Mouse (Mus musculus) macrophage (primary cell): ENCODE measurements around the gene Defb21. TPM values are rescaled to one million over a fixed set of nuclear protein-coding genes. Genes with fewer than 3 reads are reported as not detected.

Experiments used
- H3K27ac ChIP-seq: fragments of 350-480 bp; formaldehyde crosslinking; 2 replicates; pipeline ENCODE4 v1.9.0; 2021
- H3K36me3 ChIP-seq: fragments of 350-480 bp; formaldehyde crosslinking; 2 replicates; pipeline ENCODE4 v1.9.0; 2021; ENCODE audit errors: inconsistent target
- H3K4me3 ChIP-seq: fragments of 350-480 bp; formaldehyde crosslinking; 2 replicates; pipeline ENCODE4 v1.9.0; 2021; ENCODE audit errors: inconsistent target
- H3K79me2 ChIP-seq: fragments of 350-480 bp; formaldehyde crosslinking; 2 replicates; pipeline ENCODE4 v1.9.0; 2021; ENCODE audit errors: inconsistent target
- WGBS: methylation state at CpG from one replicate; pipeline ENCODE4 v1.1.7; 2026; ENCODE audit warnings: inconsistent platforms; ENCODE audit not compliant: missing documents; 5-methylcytosine and 5-hydroxymethylcytosine counted together
- polyA plus RNA-seq: library from polyadenylated mRNA; stranded (reverse); fragments of 250-400 nt; gene quantifications from 3 replicates; pipeline ENCODE4 v1.2.4, GENCODE M21; 2018; ENCODE audit warnings: inconsistent platforms
- total RNA-seq, 78 experiments: library from RNA; depleted of rRNA; stranded (reverse); fragments of 250-400 nt; gene quantifications; 1 replicate in 9 of 78; 2 replicates in 24 of 78; 3 replicates in 43 of 78; 4 replicates in 2 of 78; pipeline ENCODE4 v1.2.4; 2018; ENCODE audit warnings: inconsistent platforms in 56 of 78

Gene Defb21
- total RNA-seq (2018; cell fraction: chromatin; rRNA removed): not detected
- total RNA-seq (2018; cell fraction: cytosol; rRNA removed): not detected
- total RNA-seq (2018; cell fraction: nucleus; rRNA removed): not detected
- polyA plus RNA-seq: not detected in 3 replicates

- no peaks in the 10 kb centered on the region for H3K36me3 ChIP-seq
- H3K4me3 ChIP-seq: no peak within 1 kb of the TSS
- no peak within 1 kb of the TSS for H3K27ac ChIP-seq
- no peaks in the 10 kb centered on the region for H3K79me2 ChIP-seq
- 61% methylated on average over 10 of the region's 11 CpGs for WGBS
Measured at GRCm38 (mm10) chr2:152572114-152572794, at the start of gene Defb21. Defb21 (plus strand) TSS chr2:152572744.

- Histone ChIP-seq H3K36me3 (no peaks in the 10 kb centered on the region), H3K27ac (no peak within 1 kb of the TSS), H3K4me3 (no peak within 1 kb of the TSS), H3K79me2 (no peaks in the 10 kb centered on the region)
- WGBS: 79% methylated on average over 13 of the region's 13 CpGs
Measured at GRCm38 (mm10) chr2:152539944-152540710, 32.4 kb upstream of the Defb21 start, which contains the start of gene Defb29. Defb29 (minus strand) TSS chr2:152540098.

GRCm38 (mm10) chr2:152541979-152542378 is 30.6 kb upstream of the Defb21 start:
- H3K4me3 ChIP-seq: no peak overlapping the region
- no peaks in the 10 kb centered on the region for H3K79me2 ChIP-seq
- H3K36me3 ChIP-seq: no peaks in the 10 kb centered on the region
- 18% methylated on average over 9 of the region's 9 CpGs for WGBS
- H3K27ac ChIP-seq: no peak overlapping the region

GRCm38 (mm10) chr2:152542897-152543296 is 29.6 kb upstream of the Defb21 start:
- no peak overlapping the region for H3K27ac ChIP-seq
- WGBS: 84% methylated on average over 2 of the region's 2 CpGs
- no peaks in the 10 kb centered on the region for H3K79me2 ChIP-seq
- no peak overlapping the region for H3K4me3 ChIP-seq
- no peaks in the 10 kb centered on the region for H3K36me3 ChIP-seq

- H3K36me3 ChIP-seq: no peaks in the 10 kb centered on the region
- no peak overlapping the region for H3K4me3 ChIP-seq
- H3K27ac ChIP-seq: no peak overlapping the region
- 96% methylated on average over 4 of the region's 4 CpGs for WGBS
- H3K79me2 ChIP-seq: no peaks in the 10 kb centered on the region
Measured at GRCm38 (mm10) chr2:152543478-152543877, 29.1 kb upstream of the Defb21 start.

- no peak overlapping the region for H3K4me3 ChIP-seq
- no peaks in the 10 kb centered on the region for H3K36me3 ChIP-seq
- no peaks in the 10 kb centered on the region for H3K79me2 ChIP-seq
- no peak overlapping the region for H3K27ac ChIP-seq
- WGBS: 23% methylated on average over 4 of the region's 4 CpGs
Measured at GRCm38 (mm10) chr2:152544691-152545090, 27.9 kb upstream of the Defb21 start.

GRCm38 (mm10) chr2:152548124-152548523 is 24.4 kb upstream of the Defb21 start:
- Histone ChIP-seq H3K79me2 (no peaks in the 10 kb centered on the region), H3K36me3 (no peaks in the 10 kb centered on the region), H3K27ac (no peak overlapping the region), H3K4me3 (no peak overlapping the region)
- 93% methylated on average over 5 of the region's 5 CpGs for WGBS

GRCm38 (mm10) chr2:152553774-152554423 is 18.6 kb upstream of the Defb21 start:
- Histone ChIP-seq H3K27ac (no peak overlapping the region), H3K4me3 (no peak overlapping the region), H3K36me3 (no peaks in the 10 kb centered on the region), H3K79me2 (no peaks in the 10 kb centered on the region)
- WGBS: 21% methylated on average over 16 of the region's 16 CpGs

- Histone ChIP-seq H3K36me3 (no peaks in the 10 kb centered on the region), H3K27ac (no peak overlapping the region), H3K79me2 (no peaks in the 10 kb centered on the region), H3K4me3 (no peak overlapping the region)
- 25% methylated on average over 7 of the region's 7 CpGs for WGBS
Measured at GRCm38 (mm10) chr2:152556655-152557054, 15.9 kb upstream of the Defb21 start.

- no peak within 1 kb of the TSS for H3K27ac ChIP-seq
- WGBS: 85% methylated on average over 5 of the region's 5 CpGs
- no peaks in the 10 kb centered on the region for H3K36me3 ChIP-seq
- no peak within 1 kb of the TSS for H3K4me3 ChIP-seq
- H3K79me2 ChIP-seq: no peaks in the 10 kb centered on the region
Measured at GRCm38 (mm10) chr2:152569038-152569437, 3.5 kb upstream of the Defb21 start, which contains the start of gene Gm17416. Gm17416 (plus strand) TSS chr2:152569338.

- WGBS: 83% methylated on average over 3 of the region's 4 CpGs
Measured at GRCm38 (mm10) chr2:152569881-152570280, 2.7 kb upstream of the Defb21 start.

GRCm38 (mm10) chr2:152570313-152570712 is 2.2 kb upstream of the Defb21 start:
- H3K36me3 ChIP-seq: no peaks in the 10 kb centered on the region

More at GRCm38 (mm10) chr2:152569881-152570280, 2.7 kb upstream of the Defb21 start:
- no peak overlapping the region for H3K27ac ChIP-seq
- no peaks in the 10 kb centered on the region for H3K36me3 ChIP-seq
- no peak overlapping the region for H3K4me3 ChIP-seq
- H3K79me2 ChIP-seq: no peaks in the 10 kb centered on the region

GRCm38 (mm10) chr2:152573484-152573883 is 940 bp downstream of the Defb21 start:
- WGBS: 92% methylated on average over 8 of the region's 8 CpGs
- no peak overlapping the region for H3K27ac ChIP-seq
- H3K79me2 ChIP-seq: no peaks in the 10 kb centered on the region
- no peaks in the 10 kb centered on the region for H3K36me3 ChIP-seq
- H3K4me3 ChIP-seq: no peak overlapping the region

More at GRCm38 (mm10) chr2:152570313-152570712, 2.2 kb upstream of the Defb21 start:
- Histone ChIP-seq H3K27ac (no peak overlapping the region), H3K4me3 (no peak overlapping the region), H3K79me2 (no peaks in the 10 kb centered on the region)
- 43% methylated on average over 6 of the region's 6 CpGs for WGBS

- no peaks in the 10 kb centered on the region for H3K36me3 ChIP-seq
- H3K4me3 ChIP-seq: no peak within 1 kb of the TSS
- WGBS: 93% methylated on average over 7 of the region's 7 CpGs
Measured at GRCm38 (mm10) chr2:152580107-152580506, 7.6 kb downstream of the Defb21 start, which contains the start of gene Defb19. Defb19 (minus strand) TSS chr2:152580312.

More at GRCm38 (mm10) chr2:152580107-152580506, 7.6 kb downstream of the Defb21 start, which contains the start of gene Defb19:
- no peak within 1 kb of the TSS for H3K27ac ChIP-seq
- no peaks in the 10 kb centered on the region for H3K79me2 ChIP-seq
